Mouse (Mus musculus) neural tube, embryonic 14.5 days (tissue): ENCODE results near the gene Tyw3. TPM values are rescaled to one million over a fixed set of nuclear protein-coding genes. Genes with fewer than 3 reads are reported as not detected.
A peak's percentile ranks its signal among the peaks of the same experiment; 100 is the strongest.
"Not testable (repeated sequence)": the region's sequence is repeated elsewhere in the genome, so short reads cannot be mapped to it uniquely, and the experiment has no call there.

Experiments
- ATAC-seq: fragments of 200-750 bp; cut with Nextera tagmentation; 2 replicates; pipeline ENCODE4 v1.8.0; 2017; ENCODE audit warnings: low read depth, mild to moderate bottlenecking, moderate TSS enrichment, moderate library complexity
- H3K27ac ChIP-seq: fragments of 300-500 bp; sonication (generic); 2 replicates; pipeline ENCODE4 v1.5.1; 2014; ENCODE audit warnings: low read depth, mild to moderate bottlenecking, control low read depth, low read length, moderate library complexity, mixed read lengths
- H3K27me3 ChIP-seq: fragments of 300-500 bp; sonication (generic); 2 replicates; pipeline ENCODE4 v1.6.1; 2014; ENCODE audit warnings: low read length; ENCODE audit not compliant: control insufficient read depth, insufficient read depth
- H3K36me3 ChIP-seq: fragments of 300-500 bp; sonication (generic); 2 replicates; pipeline ENCODE4 v1.6.1; 2014; ENCODE audit warnings: low read length, mixed read lengths; ENCODE audit not compliant: control insufficient read depth, insufficient read depth
- H3K4me1 ChIP-seq: fragments of 300-500 bp; sonication (generic); 2 replicates; pipeline ENCODE4 v1.6.1; 2014; ENCODE audit warnings: low read length; ENCODE audit not compliant: control insufficient read depth, insufficient read depth
- H3K4me2 ChIP-seq: fragments of 300-500 bp; sonication (generic); 2 replicates; pipeline ENCODE4 v1.6.1; 2014; ENCODE audit warnings: mild to moderate bottlenecking, low read depth, low read length, control low read depth
- H3K4me3 ChIP-seq: fragments of 300-500 bp; sonication (generic); 2 replicates; pipeline ENCODE4 v1.5.1; 2014; ENCODE audit warnings: low read depth, low read length, control low read depth, mixed read lengths
- H3K9ac ChIP-seq: fragments of 300-500 bp; sonication (generic); replicated peaks from 2 replicates; pipeline ENCODE4 v1.6.1; 2014; ENCODE audit warnings: low read depth, mild to moderate bottlenecking, control low read depth, low read length, mixed read lengths
- H3K9me3 ChIP-seq: fragments of 300-500 bp; sonication (generic); 2 replicates; pipeline ENCODE4 v1.6.1; 2016; ENCODE audit warnings: low read length; ENCODE audit not compliant: control insufficient read depth
- WGBS: fragments of 180-500 bp; shearing (Covaris S2); extraction: QIAGEN DNeasy Blood & Tissue Kit; methylation state at CpG from one replicate; pipeline ENCODE4 v1.1.7; 2014; 5-methylcytosine and 5-hydroxymethylcytosine counted together
- polyA plus RNA-seq: library from polyadenylated mRNA; unstranded; fragments of >200 nt; fragmentation: Nextera tagmentation; extraction: Ambion mirVana; gene quantifications from 2 replicates; pipeline ENCODE4 v1.2.1, GENCODE M21; 2014

Gene Tyw3
- polyA plus RNA-seq: 13.8 and 15.4 TPM in 2 replicates

GRCm38 (mm10) chr3:154596934-154597554 lies at the start of gene Tyw3:
TSS of gene Tyw3 (minus strand) at chr3:154597104.
- peak within 1 kb of the TSS; percentile 86 for H3K4me3 ChIP-seq
- H3K27me3 ChIP-seq: no peaks in the 10 kb centered on the region
- under 1% methylated on average over 38 of the region's 38 CpGs for WGBS
- peak; percentile 97 for ATAC-seq
- H3K36me3 ChIP-seq: no peaks in the 10 kb centered on the region
- H3K4me2 ChIP-seq: peak within 1 kb of the TSS; percentile 78
- H3K27ac ChIP-seq: peak within 1 kb of the TSS; percentile 94
- peaks cover 9% of the 10 kb centered on the region; the same call in 1 of the 2 replicates for H3K4me1 ChIP-seq
- peak within 1 kb of the TSS; percentile 83 for H3K9ac ChIP-seq
- H3K9me3 ChIP-seq: no peaks in the 10 kb centered on the region

GRCm38 (mm10) chr3:154633091-154633490 lies 36.2 kb upstream of the Tyw3 start:
- Histone ChIP-seq H3K4me3 (no peak overlapping the region), H3K4me2 (no peak overlapping the region), H3K4me1 (no peaks in the 10 kb centered on the region), H3K27ac (no peak overlapping the region), H3K9ac (no peak overlapping the region), H3K27me3 (no peaks in the 10 kb centered on the region), H3K9me3 (no peaks in the 10 kb centered on the region), H3K36me3 (no peaks in the 10 kb centered on the region)
- WGBS: 66% methylated on average over 5 of the region's 5 CpGs
- no peak for ATAC-seq

DNA sequence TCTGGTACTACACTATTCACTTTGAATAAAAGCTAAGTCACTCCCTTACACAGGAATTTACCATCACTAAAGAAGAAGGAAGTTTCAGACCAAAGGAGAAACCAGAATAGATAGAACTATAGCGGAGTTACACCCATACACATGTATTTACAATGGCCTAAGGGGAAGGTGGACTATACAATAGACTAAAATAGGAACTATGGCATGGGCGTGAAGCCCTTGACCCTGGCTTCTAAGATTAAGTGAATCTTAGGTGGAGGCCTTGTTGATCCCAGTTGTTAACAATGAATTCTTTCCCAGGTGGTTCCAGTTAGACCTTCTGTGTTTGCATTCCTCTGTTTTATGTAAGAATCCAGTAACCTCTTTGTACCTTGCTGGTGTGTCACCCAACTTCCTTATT lies 34.4 kb upstream of the Tyw3 start:
- H3K27ac ChIP-seq, ATAC-seq, H3K9me3 ChIP-seq, H3K4me3 ChIP-seq, H3K4me2 ChIP-seq, H3K27me3 ChIP-seq, H3K4me1 ChIP-seq, H3K36me3 ChIP-seq, H3K9ac ChIP-seq: not testable (repeated sequence)
- 94% methylated on average over 2 of the region's 2 CpGs for WGBS

- peak; percentile 38; the same call in 1 of the 2 replicates for ATAC-seq
- Histone ChIP-seq H3K9me3 (no peaks in the 10 kb centered on the region), H3K4me1 (no peaks in the 10 kb centered on the region), H3K27ac (no peak overlapping the region), H3K9ac (no peak overlapping the region), H3K27me3 (no peaks in the 10 kb centered on the region), H3K36me3 (no peaks in the 10 kb centered on the region), H3K4me2 (no peak overlapping the region), H3K4me3 (no peak overlapping the region)
Measured at GRCm38 (mm10) chr3:154628284-154628683, 31.4 kb upstream of the Tyw3 start.

- no peak overlapping the region for H3K4me2 ChIP-seq
- H3K36me3 ChIP-seq: no peaks in the 10 kb centered on the region
- no peak overlapping the region for H3K9ac ChIP-seq
- no peak for ATAC-seq
- WGBS: 86% methylated on average over 4 of the region's 4 CpGs
- no peak overlapping the region for H3K27ac ChIP-seq
- H3K4me1 ChIP-seq: no peaks in the 10 kb centered on the region
- no peak overlapping the region for H3K4me3 ChIP-seq
- H3K9me3 ChIP-seq: no peaks in the 10 kb centered on the region
- no peaks in the 10 kb centered on the region for H3K27me3 ChIP-seq
Measured at GRCm38 (mm10) chr3:154616106-154616505, 19.2 kb upstream of the Tyw3 start.

GRCm38 (mm10) chr3:154615304-154615703 lies 18.4 kb upstream of the Tyw3 start:
- no peak overlapping the region for H3K4me2 ChIP-seq
- H3K4me1 ChIP-seq: no peaks in the 10 kb centered on the region
- H3K9ac ChIP-seq: no peak overlapping the region
- no peak overlapping the region for H3K27ac ChIP-seq
- H3K9me3 ChIP-seq: no peaks in the 10 kb centered on the region
- no peaks in the 10 kb centered on the region for H3K36me3 ChIP-seq
- no peak overlapping the region for H3K4me3 ChIP-seq
- H3K27me3 ChIP-seq: no peaks in the 10 kb centered on the region
- 96% methylated on average over 7 of the region's 7 CpGs for WGBS
- no peak for ATAC-seq

DNA sequence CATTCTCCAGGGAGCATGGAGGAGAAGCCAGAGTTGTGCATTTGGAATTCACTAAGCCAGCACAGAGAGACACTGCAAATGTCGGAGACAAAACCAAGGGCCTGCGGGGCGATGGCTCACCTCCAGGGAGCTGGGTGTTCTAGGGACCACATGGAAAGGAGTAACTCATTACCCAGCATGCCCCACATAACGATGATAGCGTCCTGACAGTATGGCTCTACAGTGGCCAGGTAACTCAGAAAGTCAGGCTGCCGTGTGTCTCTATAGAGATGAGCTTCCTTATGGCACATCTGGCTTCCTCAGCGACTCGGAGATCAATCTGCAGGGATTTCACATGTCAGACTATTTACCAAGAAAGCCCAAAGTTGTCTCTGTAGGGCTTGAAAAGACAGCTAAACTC lies 17.9 kb upstream of the Tyw3 start:
- Histone ChIP-seq H3K36me3 (no peaks in the 10 kb centered on the region), H3K9ac (no peak overlapping the region), H3K27ac (no peak overlapping the region), H3K27me3 (no peaks in the 10 kb centered on the region), H3K4me1 (no peaks in the 10 kb centered on the region), H3K4me3 (no peak overlapping the region), H3K9me3 (no peaks in the 10 kb centered on the region), H3K4me2 (no peak overlapping the region)
- no peak for ATAC-seq
- WGBS: 94% methylated on average over 8 of the region's 8 CpGs

DNA sequence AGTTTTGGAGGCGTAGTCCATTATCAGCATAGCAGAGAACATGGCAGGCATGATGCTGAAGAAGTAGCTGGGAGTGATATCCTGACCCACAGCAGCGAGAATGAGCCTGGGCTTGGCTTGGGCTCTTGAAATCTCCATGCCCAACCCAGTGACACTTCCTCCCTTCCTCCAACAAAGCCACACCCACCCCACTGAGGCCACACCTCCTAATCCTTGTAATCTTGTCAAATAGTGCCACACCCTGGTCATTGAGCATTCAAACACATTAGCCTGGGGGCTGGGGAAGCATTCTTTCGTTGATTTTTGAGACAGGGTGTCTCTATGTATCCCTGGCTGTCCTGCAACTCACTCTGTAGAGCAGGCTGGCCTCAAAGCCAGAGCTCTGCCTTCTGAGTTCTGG lies 15.0 kb upstream of the Tyw3 start:
- H3K36me3 ChIP-seq: no peaks in the 10 kb centered on the region
- no peak overlapping the region for H3K9ac ChIP-seq
- H3K27ac ChIP-seq: no peak overlapping the region
- H3K27me3 ChIP-seq: no peaks in the 10 kb centered on the region
- H3K4me2 ChIP-seq: no peak overlapping the region
- no peaks in the 10 kb centered on the region for H3K9me3 ChIP-seq
- WGBS: 88% methylated on average over 3 of the region's 3 CpGs
- no peak overlapping the region for H3K4me3 ChIP-seq
- no peaks in the 10 kb centered on the region for H3K4me1 ChIP-seq
- ATAC-seq: no peak

- no peaks in the 10 kb centered on the region for H3K36me3 ChIP-seq
- no peak overlapping the region for H3K27ac ChIP-seq
- no peaks in the 10 kb centered on the region for H3K4me1 ChIP-seq
- no peaks in the 10 kb centered on the region for H3K9me3 ChIP-seq
- no peaks in the 10 kb centered on the region for H3K27me3 ChIP-seq
- no peak overlapping the region for H3K4me2 ChIP-seq
- no peak overlapping the region for H3K9ac ChIP-seq
- 85% methylated on average over 1 of the region's 1 CpGs for WGBS
- H3K4me3 ChIP-seq: no peak overlapping the region
- ATAC-seq: no peak
Measured at GRCm38 (mm10) chr3:154607896-154608295, 11.0 kb upstream of the Tyw3 start.
